Mouse (Mus musculus) ES-E14 (cell line): ENCODE data around the gene Pde4d.

Experiments
- CHD2 ChIP-seq: IDR thresholded peaks from 2 replicates; pipeline ENCODE4 v1.6.1; 2014; ENCODE audit warnings: mild to moderate bottlenecking, low read depth, low read length, inconsistent platforms
- HCFC1 ChIP-seq: IDR thresholded peaks from 2 replicates; pipeline ENCODE4 v1.6.1; 2012; ENCODE audit warnings: low read length, inconsistent platforms, borderline replicate concordance; ENCODE audit not compliant: insufficient read depth
- MAFK ChIP-seq: IDR thresholded peaks from 2 replicates; pipeline ENCODE4 v1.6.1; 2014; ENCODE audit warnings: mild to moderate bottlenecking, low read depth, low read length, inconsistent platforms; ENCODE audit not compliant: insufficient read depth
- ZC3H11A ChIP-seq: IDR thresholded peaks from 2 replicates; pipeline ENCODE4 v1.6.1; 2012; ENCODE audit warnings: low read depth, mild to moderate bottlenecking, inconsistent platforms, low read length, borderline replicate concordance
- ZNF384 ChIP-seq: IDR thresholded peaks from 2 replicates; pipeline ENCODE4 v1.6.1; 2012; ENCODE audit warnings: low read depth, low read length, inconsistent platforms

GRCm38 (mm10) chr13:109883636-109884035 is 1433.9 kb downstream of the Pde4d start:
- TF ChIP-seq MAFK (no peak), CHD2 (no peak), HCFC1 (no peak), ZC3H11A (no peak), ZNF384 (no peak)
